Mouse (Mus musculus): ENCODE results near the gene Atf3.

Gene Atf3

DNA sequence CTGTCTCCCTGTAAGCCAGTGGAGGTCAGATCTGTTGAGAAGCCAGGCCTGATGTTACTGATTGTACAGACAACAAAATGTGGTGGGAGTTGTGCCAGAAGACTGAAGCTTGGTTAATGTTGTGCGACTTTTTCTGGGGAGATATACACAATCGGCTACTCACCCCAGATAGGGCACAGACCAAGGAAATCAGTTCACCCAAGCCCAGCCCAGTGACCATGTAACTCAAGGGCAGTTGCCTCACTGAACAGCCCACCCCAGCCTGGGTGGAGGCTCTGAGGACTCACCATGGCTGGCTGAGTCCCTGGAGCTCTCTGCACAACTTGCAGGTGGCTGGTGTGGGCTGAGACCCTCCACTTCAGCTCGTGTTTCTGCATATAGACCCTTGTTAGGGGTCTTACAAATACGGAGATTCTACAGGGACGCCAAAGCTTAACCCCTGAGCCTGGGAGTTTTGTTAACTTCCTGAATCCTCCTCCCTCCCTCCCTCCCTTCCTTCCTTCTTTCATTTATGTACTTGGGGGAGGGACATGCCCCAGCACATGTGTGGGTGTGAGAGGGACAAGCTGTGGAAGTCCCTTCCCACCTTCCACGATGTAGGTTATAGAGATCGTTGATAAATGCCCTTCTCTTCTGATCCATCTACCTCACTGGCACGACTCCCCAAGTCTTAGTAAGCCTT, 66.8 kb downstream of the Atf3 start:
- no peak for DNase-seq (ENCODE audit: low read depth, low spot score)

GRCm38 (mm10) chr1:191149489-191149888, 68.3 kb downstream of the Atf3 start:
- DNase-seq (ENCODE audit: low read depth, low spot score), result peak; percentile 30

GRCm38 (mm10) chr1:191140983-191141382, 76.9 kb downstream of the Atf3 start:
- no peak for DNase-seq (ENCODE audit: low read depth, low spot score)

DNA sequence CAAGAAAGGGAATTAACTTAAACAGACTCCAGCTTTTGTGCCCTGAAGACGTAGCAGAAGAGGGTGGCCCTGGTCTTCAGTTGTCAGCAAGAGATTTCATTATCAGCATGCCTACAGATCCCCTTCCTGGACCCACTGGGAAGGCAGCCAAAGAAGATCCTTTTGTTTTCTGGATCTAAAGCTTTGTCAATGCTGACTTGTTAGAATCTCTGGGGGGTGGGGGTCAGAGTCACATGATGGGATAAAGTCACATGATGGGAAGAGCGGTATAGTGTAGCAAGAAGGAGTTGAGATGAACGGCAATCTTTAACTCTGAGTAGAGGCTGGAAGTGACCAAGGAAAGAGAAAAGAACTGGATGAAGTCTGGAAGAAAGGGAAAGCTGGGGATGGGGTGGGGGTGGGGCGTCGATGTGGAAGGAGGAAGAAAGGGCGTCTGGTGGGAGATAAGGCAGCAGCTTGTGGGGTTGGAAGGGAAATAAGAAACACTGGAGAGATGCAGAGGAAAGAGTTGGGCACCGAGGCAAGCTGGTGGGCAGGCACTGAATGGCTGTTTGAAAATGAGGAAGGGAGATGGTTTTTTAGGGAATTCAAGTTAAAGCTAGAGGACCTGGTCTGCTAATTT, 78.9 kb downstream of the Atf3 start:
- DNase-seq (ENCODE audit: low read depth, low spot score), result peak; percentile 39

- peak; percentile 36 for DNase-seq (ENCODE audit: low read depth, low spot score)
These were observed 79.4 kb downstream of the Atf3 start for GRCm38 (mm10) chr1:191138436-191138835.

DNA sequence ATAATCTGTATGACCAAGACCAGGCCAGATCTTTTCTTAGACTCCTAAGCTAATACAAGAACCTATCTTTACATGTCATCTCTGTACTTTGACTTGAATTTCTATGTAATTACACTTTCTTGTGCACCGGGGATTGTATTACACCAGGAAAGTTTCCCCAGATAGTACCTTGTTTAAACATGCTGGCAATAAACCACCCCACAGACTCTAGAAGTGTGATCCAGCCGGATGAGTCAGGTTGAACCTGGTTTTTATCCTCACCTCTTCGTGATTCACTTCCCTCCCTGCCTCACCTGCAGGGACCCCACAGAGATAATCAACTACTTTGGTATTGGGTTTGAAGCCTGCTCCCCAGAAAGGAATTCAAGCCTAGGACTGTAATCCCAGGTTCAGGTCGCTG, 82.4 kb downstream of the Atf3 start:
- DNase-seq (ENCODE audit: low read depth, low spot score), result no peak

DNA sequence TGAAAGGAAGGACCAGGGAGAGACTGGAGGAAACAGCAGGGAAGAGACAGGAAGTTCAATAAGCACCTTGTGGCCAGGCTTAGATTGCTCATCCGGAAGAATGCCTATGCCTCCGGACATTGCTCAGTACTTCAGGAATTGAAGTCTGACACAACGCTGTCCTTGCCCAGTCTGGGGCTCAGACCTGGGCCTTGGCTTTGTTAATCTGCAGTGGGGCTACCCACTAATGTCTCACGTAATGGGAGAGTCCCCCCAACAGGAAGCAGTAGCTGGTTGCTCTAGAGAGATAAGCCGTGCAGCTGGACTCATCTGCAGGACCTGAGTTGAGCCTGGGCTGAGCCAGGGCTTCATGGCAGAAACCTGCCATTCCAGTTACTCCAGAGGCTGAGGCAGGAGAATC, 84.9 kb downstream of the Atf3 start:
- no peak for DNase-seq (ENCODE audit: low read depth, low spot score)

- DNase-seq (ENCODE audit: low read depth, low spot score), result no peak
These were observed 85.6 kb downstream of the Atf3 start for GRCm38 (mm10) chr1:191132240-191132639.

DNA sequence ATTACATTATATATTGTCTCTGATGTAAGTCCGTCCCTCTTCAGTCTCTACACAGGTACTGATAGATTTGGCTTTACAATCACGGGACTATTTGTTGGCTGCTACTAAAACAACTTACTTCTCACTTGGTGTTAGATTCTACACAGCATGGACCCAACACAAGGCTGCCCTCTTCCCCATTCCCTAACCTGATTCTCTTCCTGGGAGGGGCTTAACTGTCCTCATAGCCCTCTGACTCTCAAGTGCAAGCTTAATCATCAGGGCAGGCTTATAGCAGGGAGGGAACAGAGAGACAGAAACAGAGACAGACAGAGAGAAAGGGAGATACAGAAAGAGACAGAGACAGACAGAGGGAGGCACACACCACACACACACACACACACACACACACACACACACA, 86.1 kb downstream of the Atf3 start:
- no peak for DNase-seq (ENCODE audit: low read depth, low spot score)

DNA sequence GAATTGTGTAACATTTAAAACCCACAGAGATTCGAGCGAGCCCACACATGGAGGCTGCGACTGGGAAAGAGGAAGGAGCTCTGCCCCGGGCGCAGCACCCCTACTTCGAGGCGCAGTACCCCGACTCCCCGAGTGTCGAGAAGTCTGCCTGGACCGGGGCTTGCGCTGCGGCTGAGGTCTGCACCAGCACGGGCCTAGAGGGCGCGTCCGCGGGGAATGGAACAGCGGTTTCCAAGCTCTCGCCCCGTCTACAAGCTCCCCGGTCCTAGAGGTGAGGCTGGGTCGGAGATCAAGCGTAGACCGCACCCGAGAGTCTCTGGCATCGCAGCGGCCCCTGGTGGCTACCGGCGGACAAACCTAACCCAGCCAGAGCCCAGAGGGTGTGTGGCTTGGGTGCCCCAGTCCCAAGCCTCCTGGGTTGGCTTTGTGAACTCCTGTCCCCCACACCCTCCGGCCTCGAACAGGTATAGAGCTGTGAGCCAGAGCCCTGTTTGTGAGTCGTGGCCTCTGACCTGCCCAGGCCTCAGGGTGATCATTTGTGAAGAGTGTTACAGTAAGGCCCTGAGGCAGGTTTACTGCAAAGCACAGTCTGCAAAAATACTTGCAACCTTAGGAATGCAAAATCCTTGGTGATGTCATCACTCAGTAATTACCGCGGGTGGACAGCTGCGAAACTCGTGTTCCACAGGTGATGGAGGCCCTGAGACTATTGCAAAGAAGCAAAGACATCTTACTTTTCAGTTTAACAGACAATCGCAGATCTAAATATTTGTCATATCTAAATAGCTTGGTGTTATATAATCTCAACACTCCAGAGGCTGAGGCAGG, 91.8 kb downstream of the Atf3 start:
- peak; percentile 74 for DNase-seq (ENCODE audit: low read depth, low spot score)

GRCm38 (mm10) chr1:191124288-191124687, 93.6 kb downstream of the Atf3 start:
- DNase-seq (ENCODE audit: low read depth, low spot score), result no peak

DNA sequence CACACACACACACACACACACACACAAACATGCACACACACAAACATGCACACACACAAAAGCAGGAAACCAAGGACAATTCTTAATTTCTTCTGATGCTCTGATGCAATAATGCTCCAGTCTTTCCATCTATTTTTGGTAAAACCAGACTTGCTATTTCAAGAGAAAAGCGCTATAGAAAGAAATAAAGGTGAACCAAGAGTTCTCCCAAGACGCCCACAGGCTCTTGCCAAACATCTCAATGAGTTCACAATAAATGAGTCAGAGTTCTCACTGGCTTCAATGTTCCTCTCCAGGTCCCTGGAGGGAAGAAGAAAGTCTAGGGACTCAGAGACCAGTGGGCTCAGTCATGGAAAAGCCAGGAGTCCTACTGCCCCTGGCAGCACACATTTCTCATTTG, 94.1 kb downstream of the Atf3 start:
- no peak for DNase-seq (ENCODE audit: low read depth, low spot score)

GRCm38 (mm10) chr1:191122744-191123143, 95.1 kb downstream of the Atf3 start:
- DNase-seq (ENCODE audit: low read depth, low spot score), result no peak

All from R1 (cell line).